Mouse (Mus musculus) kidney, adult 2 months (tissue): ENCODE measurements at regions not wholly inside any gene's neighbourhood (a gene's known extent, or its start where the extent isn't known, plus 50 kb on each side); places are given as distances from the start of the nearest gene placed in this dataset.

Source experiments
- CTCF ChIP-seq: fragments of 200-500 bp; conservative IDR thresholded peaks from 2 replicates; pipeline ENCODE4 v1.5.1; 2011; ENCODE audit warnings: low read depth, mild to moderate bottlenecking, control low read depth, low read length, moderate library complexity, mixed read lengths; ENCODE audit not compliant: insufficient read depth, insufficient read length
- POLR2A ChIP-seq: fragments of 200-500 bp; IDR thresholded peaks from one replicate; pipeline ENCODE4 v1.6.1; 2011; ENCODE audit warnings: low read depth, low read length, control low read depth

GRCm38 (mm10) chr17:4919866-4920495 lies 74.2 kb upstream of the Arid1b start:
- TF ChIP-seq CTCF = no peak
- no peak for TF ChIP-seq POLR2A
